Comparison of ENCODE assay signal across 15 mouse cellular contexts in the genomic region with DNA sequence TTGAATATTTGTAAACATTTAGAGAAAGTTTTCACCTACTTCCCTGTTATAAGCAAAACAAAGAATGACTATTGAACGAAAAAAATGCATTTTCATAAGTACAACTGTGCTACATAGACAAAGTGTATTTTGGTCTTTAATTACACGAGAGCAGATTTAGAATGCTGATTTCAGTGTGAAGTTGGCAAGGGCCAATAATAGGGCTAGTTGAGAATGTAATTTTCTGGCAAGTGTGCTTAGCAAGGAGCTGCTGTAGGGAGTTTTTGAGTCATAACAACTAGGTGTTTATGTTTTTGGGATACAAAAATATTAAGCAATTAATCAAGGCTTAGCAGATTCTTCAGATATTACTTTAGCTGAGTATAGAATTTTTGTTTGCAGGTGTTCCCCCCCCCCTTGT.
DNase-seq lines count a peak whose midpoint lies in the region; ATAC-seq and TF ChIP-seq lines count a peak whose summit lies in the region.
"Had no signal": no experiment of that assay in that cellular context is flagged by ENCODE, and none has a peak within 500 bp of the region (broad histone marks: within the 10 kb centered on the region; RNA-seq: fewer than 3 reads in every experiment).

No protein-coding gene starts in this region.

- no peak for TF ChIP-seq POLR2A in lung, adult 2 months (IDR thresholded peaks at IDR 0.05; ENCODE audit: borderline replicate concordance, extremely low read depth, low read depth, low read length)

- H3K4me1 ChIP-seq in intestine, embryonic 16.5 days (ENCODE audit: control insufficient read depth, insufficient read depth, low read length): no peaks in the 10 kb centered on the region
- no peaks in the 10 kb centered on the region for H3K4me1 ChIP-seq in lung, adult 2 months (ENCODE audit: control insufficient read depth, insufficient read depth, low read length)
- H3K4me1 ChIP-seq: embryonic facial prominence, embryonic 10.5 days; embryonic facial prominence, embryonic 12.5 days; forebrain, embryonic 13.5 days; forebrain, embryonic 15.5 days had no signal

- no peak for TF ChIP-seq CTCF in lung, adult 2 months (IDR thresholded peaks at IDR 0.05; ENCODE audit: insufficient read depth, low read length)

- H3K9me3 ChIP-seq in intestine, embryonic 16.5 days (ENCODE audit: control insufficient read depth, low read length): no peaks in the 10 kb centered on the region
- H3K9me3 ChIP-seq: embryonic facial prominence, embryonic 10.5 days; embryonic facial prominence, embryonic 12.5 days; forebrain, embryonic 13.5 days; forebrain, embryonic 15.5 days had no signal

- WGBS in intestine, embryonic 16.5 days: 67% methylated on average over 2 of the region's 2 CpGs
- WGBS in lung, adult 2 months: 53% methylated on average over 2 of the region's 2 CpGs

- peak; percentile 13 for DNase-seq in cerebellum, adult 8-10 months
- DNase-seq in frontal cortex, adult 2 months (ENCODE audit: extremely low spot score in 1 of 2, low spot score in 1 of 2): no peak
- peak; percentile 20 for DNase-seq in cerebellum, adult 9-11 months
- DNase-seq in lung, adult 2 months: no peak
- DNase-seq: adrenal gland, adult 2 months; adrenal gland, postnatal 10 days; adrenal gland, postnatal 25 days; forebrain, postnatal 0 days had no signal

- no peaks in the 10 kb centered on the region for H3K27me3 ChIP-seq in intestine, embryonic 16.5 days (replicated peaks; ENCODE audit: control insufficient read depth, insufficient read depth, low read length)
- H3K27me3 ChIP-seq: embryonic facial prominence, embryonic 12.5 days; forebrain, embryonic 13.5 days; forebrain, embryonic 15.5 days had no signal

- ATAC-seq in cerebellum, adult (ENCODE audit: insufficient number of reproducible peaks, low FRiP score, low TSS enrichment): no peak
- peak; percentile 72 for ATAC-seq in frontal cortex, adult (ENCODE audit: low TSS enrichment)
- ATAC-seq in intestine, embryonic 16.5 days: no peak
- ATAC-seq: forebrain, embryonic 13.5 days; forebrain, embryonic 15.5 days; forebrain, postnatal 0 days had no signal

- H3K4me2 ChIP-seq in intestine, embryonic 16.5 days (ENCODE audit: low read depth, low read length): no peak overlapping the region
- H3K4me2 ChIP-seq: embryonic facial prominence, embryonic 12.5 days; forebrain, embryonic 13.5 days; forebrain, embryonic 15.5 days had no signal

- no peaks in the 10 kb centered on the region for H3K36me3 ChIP-seq in intestine, embryonic 16.5 days (ENCODE audit: control insufficient read depth, insufficient read depth, low read length)
- H3K36me3 ChIP-seq: embryonic facial prominence, embryonic 10.5 days; embryonic facial prominence, embryonic 12.5 days had no signal

- H3K27ac ChIP-seq in intestine, embryonic 16.5 days (ENCODE audit: low read length): no peak overlapping the region
- H3K27ac ChIP-seq: embryonic facial prominence, embryonic 10.5 days; embryonic facial prominence, embryonic 12.5 days; forebrain, embryonic 13.5 days; forebrain, embryonic 15.5 days had no signal

- H3K4me3 ChIP-seq in intestine, embryonic 16.5 days (ENCODE audit: low read length): no peak overlapping the region
- H3K4me3 ChIP-seq in lung, adult 2 months (replicated peaks; ENCODE audit: extremely low read depth, low read depth, low read length): no peak overlapping the region
- H3K4me3 ChIP-seq: embryonic facial prominence, embryonic 10.5 days; embryonic facial prominence, embryonic 12.5 days; forebrain, embryonic 13.5 days; forebrain, embryonic 15.5 days had no signal

- H3K9ac ChIP-seq in intestine, embryonic 16.5 days (ENCODE audit: low read depth, low read length): no peak overlapping the region
- H3K9ac ChIP-seq: embryonic facial prominence, embryonic 12.5 days; forebrain, embryonic 13.5 days; forebrain, embryonic 15.5 days; forebrain, postnatal 0 days had no signal

Comparison
In these comparisons a context has a peak if more than half of its experiments do, and no peak if none do; other contexts are left out.
1. DNase-seq: peak in cerebellum, adult 8-10 months (single experiment) and cerebellum, adult 9-11 months (single experiment); none in frontal cortex, adult 2 months (0 of 2) and lung, adult 2 months (single experiment).